In genomic region chr10:84450654-84451053, GRCm38 (mm10) we compare ENCODE assay signal across 9 mouse cellular contexts. TPM values are rescaled to one million over a fixed set of nuclear protein-coding genes. Genes with fewer than 3 reads are reported as not detected.
DNase-seq lines count a peak whose midpoint lies in the region; ATAC-seq lines count a peak whose summit lies in the region.
"Had no signal": no experiment of that assay in that cellular context is flagged by ENCODE, and none has a peak within 500 bp of the region (broad histone marks: within the 10 kb centered on the region; RNA-seq: fewer than 3 reads in every experiment).

No protein-coding gene starts in this region.

- no peaks in the 10 kb centered on the region for H3K27me3 ChIP-seq in midbrain, embryonic 11.5 days (ENCODE audit: control insufficient read depth, insufficient read depth, low read length)
- H3K27me3 ChIP-seq: limb, embryonic 15.5 days had no signal

- peak; percentile 50; the same call in 1 of the 2 replicates for ATAC-seq in midbrain, embryonic 11.5 days (ENCODE audit: low FRiP score)

- H3K27ac ChIP-seq in midbrain, embryonic 11.5 days (ENCODE audit: low read depth, low read length), result no peak overlapping the region
- H3K27ac ChIP-seq: limb, embryonic 15.5 days had no signal

- DNase-seq in R1 (ENCODE audit: low read depth, low spot score), result peak; percentile 81
- peak; percentile 87 for DNase-seq in cerebellum, adult 8-10 months
- DNase-seq in frontal cortex, adult 2 months (ENCODE audit: extremely low spot score in 1 of 2, low spot score in 1 of 2), result peak; percentile 54 to 95
- DNase-seq in hindlimb bud, embryonic 11.5 days (ENCODE audit: extremely low spot score, low read depth, low spot score), result peak; percentile 79
- peak; percentile 82 to 87 for DNase-seq in left cerebral cortex, postnatal 10 days (ENCODE audit: extremely low spot score in 1 of 2, low spot score in 2 of 2)
- DNase-seq in midbrain, embryonic 11.5 days (ENCODE audit: low spot score, missing footprints), result peak; percentile 99
- DNase-seq in skeletal muscle tissue, adult 2 months (ENCODE audit: low read depth, low spot score), result peak; percentile 54
- DNase-seq in yolk sac, embryonic 10.5 days (ENCODE audit: low spot score), result peak; percentile 71

- H3K4me1 ChIP-seq in midbrain, embryonic 11.5 days (ENCODE audit: control insufficient read depth, insufficient read depth, low read length), result peaks cover 14% of the 10 kb centered on the region

- H3K36me3 ChIP-seq in midbrain, embryonic 11.5 days (ENCODE audit: control insufficient read depth, insufficient read depth, low read length), result no peaks in the 10 kb centered on the region
- H3K36me3 ChIP-seq: limb, embryonic 15.5 days had no signal

- H3K9ac ChIP-seq in midbrain, embryonic 11.5 days (ENCODE audit: low read length), result no peak overlapping the region
- H3K9ac ChIP-seq: limb, embryonic 15.5 days had no signal

- whole genome bisulfite sequencing in midbrain, embryonic 11.5 days, result 2% methylated on average over 10 of the region's 10 CpGs

- H3K4me3 ChIP-seq in midbrain, embryonic 11.5 days (ENCODE audit: low read depth, low read length), result no peak overlapping the region
- H3K4me3 ChIP-seq: limb, embryonic 15.5 days had no signal

- no peak overlapping the region for H3K4me2 ChIP-seq in midbrain, embryonic 11.5 days
- H3K4me2 ChIP-seq: limb, embryonic 15.5 days had no signal

- no peaks in the 10 kb centered on the region for H3K9me3 ChIP-seq in midbrain, embryonic 11.5 days (ENCODE audit: control insufficient read depth, low read length)
- H3K9me3 ChIP-seq: limb, embryonic 15.5 days had no signal

- intact Hi-C loops in left cerebral cortex, postnatal 10 days (cut with DNase I), result no loop called here

RNA-seq across cellular contexts. Expression of gene Nuak1, which starts 10.3 kb away (rescaled TPM):
- 23.4 and 24.2 TPM in 2 replicates for polyA plus RNA-seq in frontal cortex, adult 2 months (2012; rRNA removed)
- total RNA-seq in left cerebral cortex, postnatal 10 days (2021), result 10 to 100 TPM; 47.7 to 55.0 TPM
- polyA plus RNA-seq in midbrain, embryonic 11.5 days (2014; fragmentation: Nextera tagmentation; extraction: Ambion mirVana), result 4.8 TPM in 2 replicates
